Mouse (Mus musculus): Measurements from ENCODE around the gene Bmp4. TPM values are rescaled to one million over a fixed set of nuclear protein-coding genes. Genes with fewer than 3 reads are reported as not detected.

Gene Bmp4
- polyA plus RNA-seq, 1 experiment from 2014 or later: 15.1 TPM

DNA sequence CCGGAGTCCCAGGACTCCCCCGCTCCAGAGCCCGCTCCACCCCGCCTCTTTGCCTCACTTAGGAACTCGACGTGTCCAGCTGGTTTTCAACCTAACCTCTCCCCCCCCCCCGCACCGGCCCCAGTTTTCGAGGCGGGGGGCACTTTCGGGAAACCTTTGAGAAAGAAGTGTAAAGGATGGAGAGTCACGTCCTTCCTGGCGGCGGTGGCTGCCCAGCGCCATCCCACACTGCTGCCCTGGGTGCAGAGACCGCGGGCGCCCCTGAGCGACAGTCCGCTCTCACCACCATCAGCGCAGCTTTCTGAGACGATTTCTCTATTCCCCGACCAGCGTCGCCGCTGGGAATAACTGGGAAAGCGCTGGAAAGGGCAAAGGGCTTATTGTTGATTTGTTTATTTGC is 1.8 kb downstream of the Bmp4 start:
- 0 out of 2 replicates have a peak overlapping the region, but pooled peaks have one; percentile 16 for H3K9ac ChIP-seq (ENCODE audit: low read length)

DNA sequence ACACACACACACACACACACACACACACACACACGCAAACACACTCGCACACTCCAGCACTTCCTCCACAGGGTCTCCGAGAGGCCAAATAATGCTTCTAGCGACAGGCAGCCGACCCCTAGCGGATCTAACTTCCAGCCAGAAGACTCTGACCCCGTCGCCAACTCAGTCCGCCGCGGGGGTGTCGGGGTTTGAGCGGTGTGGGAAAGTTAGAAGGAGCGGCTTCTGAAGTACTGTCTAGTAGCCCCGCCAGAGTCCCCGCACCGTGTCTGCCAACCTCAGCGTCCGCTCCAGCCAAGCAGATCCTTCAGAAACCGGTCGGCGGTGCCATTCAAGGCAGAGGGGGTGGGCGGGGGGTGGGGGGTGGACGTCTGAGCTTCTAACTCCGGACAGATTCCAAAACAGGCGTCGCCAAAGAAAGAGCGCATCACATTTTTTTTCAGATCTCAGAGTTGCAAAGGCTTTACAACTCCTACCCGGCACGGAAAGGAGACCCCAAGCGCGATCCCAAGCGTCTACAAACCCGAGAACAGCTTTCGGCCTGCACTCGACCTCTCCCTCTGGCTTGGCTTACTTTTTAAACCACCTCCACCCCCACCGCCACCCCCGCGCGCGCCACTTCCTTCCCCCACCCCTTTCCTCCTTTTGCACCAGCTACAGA is 2.5 kb downstream of the Bmp4 start:
- whole genome bisulfite sequencing: under 1% methylated on average over 41 of the region's 41 CpGs

More for the DNA sequence above, 1.8 kb downstream of the Bmp4 start:
- Histone ChIP-seq H3K4me2 (ENCODE audit: low read depth, low read length, severe bottlenecking) (peak overlapping the region; percentile 53), H3K9me3 (ENCODE audit: control insufficient read depth, low read length) (no peaks in the 10 kb centered on the region), H3K27ac (ENCODE audit: low read depth, low read length) (no peak overlapping the region), H3K4me3 (ENCODE audit: low read depth, low read length) (peak overlapping the region; percentile 46), H3K27me3 (ENCODE audit: control insufficient read depth, insufficient read depth, low read length) (peaks cover 64% of the 10 kb centered on the region), H3K4me1 (replicated peaks; ENCODE audit: control insufficient read depth, insufficient read depth, low read length) (peaks cover 9% of the 10 kb centered on the region; the same call in 1 of the 2 replicates), H3K36me3 (ENCODE audit: control insufficient read depth, insufficient read depth, low read length) (no peaks in the 10 kb centered on the region)
- DNase-seq (ENCODE audit: low spot score) (peak; percentile 75), ATAC-seq (replicated peaks; ENCODE audit: low FRiP score) (no peak; the same call in 1 of the 2 replicates)
- WGBS: 0% methylated on average over 27 of the region's 27 CpGs

DNA sequence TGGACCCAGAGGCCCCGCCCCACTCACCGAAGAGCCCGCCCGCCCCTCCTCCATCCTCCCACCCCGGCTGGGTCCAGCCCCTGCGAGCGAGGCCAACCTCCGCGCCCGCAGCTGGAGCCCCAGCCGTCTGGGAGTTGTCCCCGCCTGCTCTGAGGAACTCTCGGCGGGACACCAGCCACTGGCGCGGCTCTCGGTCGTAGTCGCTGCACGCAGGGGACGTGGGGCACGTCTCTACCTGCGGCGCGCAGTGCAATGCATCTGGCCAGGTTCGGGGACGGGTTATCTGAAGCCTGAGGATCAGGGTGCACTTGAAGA is 3.2 kb downstream of the Bmp4 start:
- ATAC-seq (replicated peaks; ENCODE audit: low FRiP score) (peak; percentile 85), DNase-seq (ENCODE audit: low spot score) (peak; percentile 91)
- H3K9ac ChIP-seq (ENCODE audit: low read length): peak overlapping the region; percentile 41; the same call in 1 of the 2 replicates
- H3K36me3 ChIP-seq (ENCODE audit: control insufficient read depth, insufficient read depth, low read length): no peaks in the 10 kb centered on the region
- H3K27ac ChIP-seq (ENCODE audit: low read depth, low read length): no peak overlapping the region
- H3K27me3 ChIP-seq (ENCODE audit: control insufficient read depth, insufficient read depth, low read length): peaks cover 69% of the 10 kb centered on the region
- H3K4me2 ChIP-seq (ENCODE audit: low read depth, low read length, severe bottlenecking): peak overlapping the region; percentile 53
- WGBS: under 1% methylated on average over 25 of the region's 27 CpGs
- peak overlapping the region; percentile 46 for H3K4me3 ChIP-seq (ENCODE audit: low read depth, low read length)
- H3K4me1 ChIP-seq (replicated peaks; ENCODE audit: control insufficient read depth, insufficient read depth, low read length): peaks cover 9% of the 10 kb centered on the region; the same call in 1 of the 2 replicates
- no peaks in the 10 kb centered on the region for H3K9me3 ChIP-seq (ENCODE audit: control insufficient read depth, low read length)

More for the DNA sequence above, 2.5 kb downstream of the Bmp4 start:
- Histone ChIP-seq H3K27me3 (ENCODE audit: control insufficient read depth, insufficient read depth, low read length) (peaks cover 67% of the 10 kb centered on the region), H3K4me2 (ENCODE audit: low read depth, low read length, severe bottlenecking) (peak overlapping the region; percentile 53), H3K4me3 (ENCODE audit: low read depth, low read length) (peak overlapping the region; percentile 46), H3K27ac (ENCODE audit: low read depth, low read length) (no peak overlapping the region), H3K4me1 (replicated peaks; ENCODE audit: control insufficient read depth, insufficient read depth, low read length) (peaks cover 9% of the 10 kb centered on the region; the same call in 1 of the 2 replicates), H3K9me3 (ENCODE audit: control insufficient read depth, low read length) (no peaks in the 10 kb centered on the region), H3K36me3 (ENCODE audit: control insufficient read depth, insufficient read depth, low read length) (no peaks in the 10 kb centered on the region), H3K9ac (ENCODE audit: low read length) (peak overlapping the region; percentile 41; the same call in 1 of the 2 replicates)
- ATAC-seq (replicated peaks; ENCODE audit: low FRiP score): peak; percentile 28
- peak; percentile 76 for DNase-seq (ENCODE audit: low spot score)

DNA sequence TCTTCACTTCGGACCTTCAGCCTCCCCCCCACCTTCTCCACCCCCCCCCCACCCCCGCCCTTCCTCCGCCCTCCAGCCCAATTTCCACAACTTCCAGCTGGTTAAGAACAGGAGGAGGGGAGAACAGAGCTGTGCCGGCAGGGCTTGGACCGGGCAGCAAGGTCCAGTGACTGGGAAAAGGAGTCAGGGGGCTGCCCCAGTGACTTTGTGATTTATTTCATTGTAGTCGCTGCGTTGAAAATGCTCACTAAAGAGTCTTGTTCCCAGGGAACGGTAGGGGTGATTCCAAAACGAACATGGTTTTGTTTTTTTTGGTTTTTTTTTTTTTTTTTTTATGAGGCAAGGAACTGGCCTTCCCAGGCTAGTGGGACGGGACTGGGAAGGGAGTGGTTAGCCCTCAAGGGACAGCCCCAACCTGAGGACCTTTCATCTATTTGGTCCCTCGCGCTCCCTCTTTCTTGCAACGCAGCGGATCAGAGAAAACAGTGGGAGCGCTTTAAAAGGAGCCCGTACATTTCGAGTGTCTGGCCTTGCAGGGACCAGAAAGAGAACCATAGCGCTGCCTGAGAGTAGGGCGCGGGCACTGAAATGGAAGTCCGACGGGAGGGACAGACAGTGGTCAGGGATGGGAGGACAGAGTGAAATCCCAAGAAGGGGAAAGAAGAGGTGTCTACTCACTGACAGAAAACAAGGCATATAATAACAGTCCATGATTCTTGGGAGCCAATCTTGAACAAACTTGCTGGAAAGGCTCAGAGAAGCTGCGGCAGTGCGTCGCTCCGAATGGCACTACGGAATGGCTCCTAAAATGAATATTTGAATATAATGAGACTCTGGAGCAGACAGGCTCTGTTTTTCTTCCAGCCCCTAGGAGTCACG is 3.8 kb downstream of the Bmp4 start:
- Histone ChIP-seq H3K9me3 (ENCODE audit: control insufficient read depth, low read length) (no peaks in the 10 kb centered on the region), H3K27me3 (ENCODE audit: control insufficient read depth, insufficient read depth, low read length) (peaks cover 71% of the 10 kb centered on the region), H3K4me2 (ENCODE audit: low read depth, low read length, severe bottlenecking) (peak overlapping the region; percentile 53), H3K4me3 (ENCODE audit: low read depth, low read length) (peak overlapping the region; percentile 46), H3K9ac (ENCODE audit: low read length) (no peak overlapping the region; the same call in 1 of the 2 replicates), H3K27ac (ENCODE audit: low read depth, low read length) (no peak overlapping the region), H3K36me3 (ENCODE audit: control insufficient read depth, insufficient read depth, low read length) (no peaks in the 10 kb centered on the region), H3K4me1 (replicated peaks; ENCODE audit: control insufficient read depth, insufficient read depth, low read length) (peaks cover 9% of the 10 kb centered on the region; the same call in 1 of the 2 replicates)
- ATAC-seq (replicated peaks; ENCODE audit: low FRiP score) (no peak), DNase-seq (ENCODE audit: low spot score) (no peak)
- under 1% methylated on average over 26 of the region's 28 CpGs for WGBS

DNA sequence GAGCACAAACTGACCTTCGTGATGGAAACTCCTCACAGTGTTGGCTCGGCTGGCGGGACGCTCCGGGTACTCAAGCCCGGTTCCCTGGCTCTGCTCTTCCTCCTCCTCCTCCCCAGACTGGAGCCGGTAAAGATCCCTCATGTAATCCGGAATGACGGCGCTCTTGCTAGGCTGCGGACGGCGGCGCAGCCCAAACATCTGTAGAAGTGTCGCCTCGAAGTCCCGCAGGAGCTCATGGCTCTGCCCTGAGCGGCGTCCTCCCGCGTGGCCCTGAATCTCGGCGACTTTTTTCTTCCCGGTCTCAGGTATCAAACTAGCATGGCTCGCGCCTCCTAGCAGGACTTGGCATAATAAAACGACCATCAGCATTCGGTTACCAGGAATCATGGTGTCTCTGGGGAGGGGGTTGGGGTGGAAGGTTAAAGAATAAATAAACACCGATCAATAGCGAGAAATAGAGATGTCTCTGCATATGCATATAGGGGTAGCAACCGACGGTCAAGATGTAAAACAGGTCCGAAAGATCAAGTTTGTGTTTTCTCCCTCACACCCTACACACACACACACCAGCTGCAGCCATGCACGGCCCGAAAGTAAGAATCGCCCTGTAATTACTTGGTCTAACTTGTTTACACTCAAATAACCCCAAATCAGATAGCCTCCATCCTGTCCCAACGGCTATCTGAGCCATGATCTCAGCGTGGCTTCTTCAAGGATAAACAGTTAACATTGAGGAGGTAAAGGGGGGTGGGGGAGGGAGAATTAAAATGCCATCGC is 4.6 kb downstream of the Bmp4 start:
- Histone ChIP-seq H3K36me3 (ENCODE audit: control insufficient read depth, insufficient read depth, low read length) (no peaks in the 10 kb centered on the region), H3K9me3 (ENCODE audit: control insufficient read depth, low read length) (no peaks in the 10 kb centered on the region), H3K9ac (ENCODE audit: low read length) (no peak overlapping the region; the same call in 1 of the 2 replicates), H3K27me3 (ENCODE audit: control insufficient read depth, insufficient read depth, low read length) (peaks cover 74% of the 10 kb centered on the region), H3K4me2 (ENCODE audit: low read depth, low read length, severe bottlenecking) (peak overlapping the region; percentile 53), H3K27ac (ENCODE audit: low read depth, low read length) (no peak overlapping the region), H3K4me1 (replicated peaks; ENCODE audit: control insufficient read depth, insufficient read depth, low read length) (peaks cover 9% of the 10 kb centered on the region; the same call in 1 of the 2 replicates), H3K4me3 (ENCODE audit: low read depth, low read length) (peak overlapping the region; percentile 46)
- DNase-seq (ENCODE audit: low spot score) (peak; percentile 66), ATAC-seq (replicated peaks; ENCODE audit: low FRiP score) (0 out of 2 replicates have a peak, but pooled peaks have one; percentile 4)
- under 1% methylated on average over 39 of the region's 39 CpGs for WGBS

DNA sequence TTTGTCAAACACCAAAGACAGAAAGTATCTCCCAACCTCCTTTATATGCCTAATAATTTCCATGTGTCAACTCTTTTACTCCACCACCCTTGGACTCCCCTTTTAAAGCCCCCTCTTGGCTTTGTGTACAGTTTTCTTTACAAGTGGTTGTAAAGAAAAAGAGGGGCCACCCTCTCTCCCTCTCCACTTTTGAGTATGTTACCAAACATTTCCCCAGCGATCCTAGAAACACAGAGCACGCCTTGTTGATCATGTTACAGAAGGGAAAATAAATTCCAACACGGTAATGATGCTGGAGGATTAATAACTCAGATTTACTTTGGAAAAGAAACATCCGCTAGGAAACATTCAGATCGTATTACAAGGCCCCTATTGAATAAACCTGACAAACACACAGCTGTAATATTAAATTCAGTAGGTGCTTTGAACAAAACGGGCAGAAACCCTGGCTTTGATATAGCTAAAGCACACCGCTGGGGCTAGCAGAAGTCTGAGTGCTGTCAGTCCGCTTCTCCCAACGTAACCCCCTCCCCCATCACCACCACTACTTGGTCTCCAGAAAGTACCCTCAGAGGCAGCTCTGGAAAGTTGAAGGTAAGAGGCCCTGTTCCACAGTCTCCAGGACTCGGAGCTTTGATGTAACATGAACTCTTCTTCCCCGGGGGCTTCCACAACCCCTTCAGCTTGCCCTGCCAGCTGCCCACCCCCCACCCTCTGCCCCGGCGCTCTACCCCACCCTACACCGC is 5.3 kb downstream of the Bmp4 start:
- no peaks in the 10 kb centered on the region for H3K36me3 ChIP-seq (ENCODE audit: control insufficient read depth, insufficient read depth, low read length)
- H3K4me3 ChIP-seq (ENCODE audit: low read depth, low read length): peak overlapping the region; percentile 46
- no peak overlapping the region for H3K27ac ChIP-seq (ENCODE audit: low read depth, low read length)
- peaks cover 73% of the 10 kb centered on the region for H3K27me3 ChIP-seq (ENCODE audit: control insufficient read depth, insufficient read depth, low read length)
- peak overlapping the region; percentile 53 for H3K4me2 ChIP-seq (ENCODE audit: low read depth, low read length, severe bottlenecking)
- no peak overlapping the region for H3K9ac ChIP-seq (ENCODE audit: low read length)
- 7% methylated on average over 14 of the region's 14 CpGs for WGBS
- ATAC-seq (replicated peaks; ENCODE audit: low FRiP score) (no peak), DNase-seq (ENCODE audit: low spot score) (no peak)
- no peaks in the 10 kb centered on the region for H3K9me3 ChIP-seq (ENCODE audit: control insufficient read depth, low read length)
- H3K4me1 ChIP-seq (replicated peaks; ENCODE audit: control insufficient read depth, insufficient read depth, low read length): peaks cover 11% of the 10 kb centered on the region

DNA sequence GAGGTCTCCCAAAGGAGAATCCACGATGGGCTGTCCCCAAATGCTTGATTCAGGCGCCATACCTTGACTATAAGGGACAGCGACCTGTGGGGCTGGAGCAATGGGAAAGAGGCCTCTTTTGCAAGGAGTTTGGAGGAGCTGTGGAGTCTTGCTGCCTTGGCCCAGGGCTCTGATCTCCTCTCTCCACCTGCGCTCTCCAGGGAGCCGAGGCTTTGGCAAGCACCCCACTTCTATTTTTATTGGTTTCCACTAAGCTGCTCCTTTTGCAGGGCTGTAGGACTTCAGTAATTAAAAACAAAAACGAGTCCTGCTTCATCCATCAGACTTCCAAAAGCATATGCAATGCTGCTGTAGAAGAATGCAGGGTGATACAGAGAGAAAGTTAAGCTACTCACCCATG is 9.0 kb downstream of the Bmp4 start:
- no peak overlapping the region for H3K4me2 ChIP-seq (ENCODE audit: low read depth, low read length, severe bottlenecking)
- H3K27me3 ChIP-seq (ENCODE audit: control insufficient read depth, insufficient read depth, low read length): peaks cover 47% of the 10 kb centered on the region
- no peak for DNase-seq (ENCODE audit: low spot score)
- peaks cover 8% of the 10 kb centered on the region for H3K4me1 ChIP-seq (replicated peaks; ENCODE audit: control insufficient read depth, insufficient read depth, low read length)
- H3K36me3 ChIP-seq (ENCODE audit: control insufficient read depth, insufficient read depth, low read length): no peaks in the 10 kb centered on the region
- WGBS: 27% methylated on average over 6 of the region's 6 CpGs
- H3K9me3 ChIP-seq (ENCODE audit: control insufficient read depth, low read length): no peaks in the 10 kb centered on the region
- H3K9ac ChIP-seq (ENCODE audit: low read length): no peak overlapping the region
- no peak overlapping the region for H3K4me3 ChIP-seq (ENCODE audit: low read depth, low read length)
- H3K27ac ChIP-seq (ENCODE audit: low read depth, low read length): no peak overlapping the region
- no peak for ATAC-seq (replicated peaks; ENCODE audit: low FRiP score)

Measured in forebrain, embryonic 11.5 days (tissue).